Mouse (Mus musculus) kidney, embryonic 16.5 days (tissue): ENCODE data around the gene Kank4. TPM values are rescaled to one million over a fixed set of nuclear protein-coding genes. Genes with fewer than 3 reads are reported as not detected.
"Not testable (repeated sequence)": the region's sequence is repeated elsewhere in the genome, so short reads cannot be mapped to it uniquely, and the experiment has no call there.

Source experiments
- ATAC-seq: fragments of 200-750 bp; cut with Nextera tagmentation; 2 replicates; pipeline ENCODE4 v1.8.0; 2017; ENCODE audit warnings: moderate TSS enrichment; ENCODE audit not compliant: low FRiP score, low TSS enrichment
- H3K27ac ChIP-seq: fragments of 300-500 bp; sonication (generic); 2 replicates; pipeline ENCODE4 v1.5.1; 2014; ENCODE audit warnings: low read length
- H3K27me3 ChIP-seq: fragments of 300-500 bp; sonication (generic); 2 replicates; pipeline ENCODE4 v1.6.1; 2014; ENCODE audit warnings: low read length, control low read depth, mixed read lengths; ENCODE audit not compliant: insufficient read depth
- H3K36me3 ChIP-seq: fragments of 300-500 bp; sonication (generic); 2 replicates; pipeline ENCODE4 v1.6.1; 2014; ENCODE audit warnings: low read length, control low read depth, mixed read lengths; ENCODE audit not compliant: insufficient read depth
- H3K4me1 ChIP-seq: fragments of 300-500 bp; sonication (generic); 2 replicates; pipeline ENCODE4 v1.6.1; 2014; ENCODE audit warnings: low read length, control low read depth, mixed read lengths; ENCODE audit not compliant: insufficient read depth
- H3K4me2 ChIP-seq: fragments of 300-500 bp; sonication (generic); replicated peaks from 2 replicates; pipeline ENCODE4 v1.6.1; 2014; ENCODE audit warnings: low read depth, low read length
- H3K4me3 ChIP-seq: fragments of 300-500 bp; sonication (generic); 2 replicates; pipeline ENCODE4 v1.5.1; 2014; ENCODE audit warnings: mild to moderate bottlenecking, low read length
- H3K9ac ChIP-seq: fragments of 300-500 bp; sonication (generic); replicated peaks from 2 replicates; pipeline ENCODE4 v1.6.1; 2014; ENCODE audit warnings: low read length
- H3K9me3 ChIP-seq: fragments of 300-500 bp; sonication (generic); 2 replicates; pipeline ENCODE4 v1.6.1; 2016; ENCODE audit warnings: low read length, control low read depth
- WGBS: fragments of 180-500 bp; shearing (Covaris S2); extraction: QIAGEN DNeasy Blood & Tissue Kit; methylation state at CpG from one replicate; pipeline ENCODE4 v1.1.7; 2014; 5-methylcytosine and 5-hydroxymethylcytosine counted together
- polyA plus RNA-seq: library from polyadenylated mRNA; unstranded; fragments of >200 nt; fragmentation: Nextera tagmentation; extraction: Ambion mirVana; gene quantifications from 2 replicates; pipeline ENCODE4 v1.2.1, GENCODE M21; 2015

Gene Kank4
- 2.4 and 2.6 TPM in 2 replicates for polyA plus RNA-seq

GRCm38 (mm10) chr4:98817184-98817911 is at the start of gene Kank4:
Gene Kank4, minus strand, starts transcription at chr4:98817537.
- Histone ChIP-seq H3K27me3 (no peaks in the 10 kb centered on the region), H3K9ac (peak within 1 kb of the TSS; percentile 82), H3K4me2 (peak within 1 kb of the TSS; percentile 96), H3K36me3 (no peaks in the 10 kb centered on the region), H3K9me3 (no peaks in the 10 kb centered on the region), H3K4me1 (peaks cover 7% of the 10 kb centered on the region; the same call in 1 of the 2 replicates), H3K4me3 (peak within 1 kb of the TSS; percentile 80), H3K27ac (peak within 1 kb of the TSS; percentile 72)
- ATAC-seq, result peak; percentile 82
- under 1% methylated on average over 66 of the region's 72 CpGs for WGBS

- H3K9me3 ChIP-seq, result peaks cover 5% of the 10 kb centered on the region; the same call in 1 of the 2 replicates
- no peak overlapping the region for H3K9ac ChIP-seq
- no peak for ATAC-seq
- no peaks in the 10 kb centered on the region for H3K36me3 ChIP-seq
- WGBS, result 79% methylated on average over 14 of the region's 14 CpGs
- no peaks in the 10 kb centered on the region for H3K4me1 ChIP-seq
- no peak overlapping the region for H3K27ac ChIP-seq
- no peaks in the 10 kb centered on the region for H3K27me3 ChIP-seq
- no peak overlapping the region for H3K4me2 ChIP-seq
- no peak overlapping the region for H3K4me3 ChIP-seq
Measured at GRCm38 (mm10) chr4:98865386-98866237, 48.3 kb upstream of the Kank4 start.

DNA sequence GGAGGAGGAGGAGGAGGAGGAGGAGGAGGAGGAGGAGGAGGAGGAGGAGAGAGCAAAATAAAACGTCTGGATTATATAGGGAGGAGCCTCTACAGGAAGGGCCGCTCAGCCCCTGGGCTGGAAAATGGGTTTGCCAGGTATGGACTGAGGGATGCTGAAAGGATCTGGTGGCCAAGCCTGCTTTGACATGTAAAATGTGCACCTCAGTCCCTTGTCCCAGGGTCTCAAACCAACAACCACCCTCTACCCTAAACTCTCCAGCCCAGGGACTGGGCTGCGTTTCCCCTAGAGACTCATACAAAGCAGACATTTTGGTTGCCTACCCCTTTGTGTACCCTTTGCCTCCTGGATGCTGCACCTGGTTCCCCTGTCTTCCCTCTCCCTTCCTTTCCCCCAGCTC is 47.2 kb upstream of the Kank4 start:
- ATAC-seq, result no peak
- Histone ChIP-seq H3K4me3 (no peak overlapping the region), H3K4me1 (no peaks in the 10 kb centered on the region), H3K4me2 (no peak overlapping the region), H3K27me3 (no peaks in the 10 kb centered on the region), H3K9ac (no peak overlapping the region), H3K27ac (no peak overlapping the region), H3K9me3 (peaks cover 11% of the 10 kb centered on the region), H3K36me3 (peaks cover 4% of the 10 kb centered on the region; the same call in 1 of the 2 replicates)
- 65% methylated on average over 3 of the region's 3 CpGs for WGBS

DNA sequence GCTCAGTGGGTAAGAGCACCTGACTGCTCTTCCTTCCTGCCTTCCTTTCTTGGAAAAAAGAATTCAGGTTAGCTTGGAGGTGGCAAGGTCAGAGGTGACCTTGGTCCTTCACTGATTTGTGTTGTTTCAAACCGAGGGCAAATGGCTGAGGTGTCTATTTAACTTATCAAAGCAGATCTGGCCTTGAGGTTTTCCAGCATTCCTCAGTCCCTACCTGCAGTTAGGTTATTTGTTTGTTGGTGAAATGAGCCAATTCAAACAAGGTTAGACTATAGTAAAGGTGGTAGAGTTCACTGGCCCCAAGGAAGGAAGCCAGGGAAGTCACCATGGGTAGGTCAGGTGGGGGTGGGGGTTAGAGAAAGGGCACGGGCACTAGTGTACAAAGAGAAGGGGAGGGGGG is 46.8 kb upstream of the Kank4 start:
- peaks cover 11% of the 10 kb centered on the region for H3K9me3 ChIP-seq
- no peak overlapping the region for H3K9ac ChIP-seq
- H3K4me1 ChIP-seq, result no peaks in the 10 kb centered on the region
- no peak overlapping the region for H3K27ac ChIP-seq
- no peak overlapping the region for H3K4me2 ChIP-seq
- no peak for ATAC-seq
- 32% methylated on average over 1 of the region's 2 CpGs for WGBS
- H3K4me3 ChIP-seq, result no peak overlapping the region
- peaks cover 4% of the 10 kb centered on the region; the same call in 1 of the 2 replicates for H3K36me3 ChIP-seq
- no peaks in the 10 kb centered on the region for H3K27me3 ChIP-seq

DNA sequence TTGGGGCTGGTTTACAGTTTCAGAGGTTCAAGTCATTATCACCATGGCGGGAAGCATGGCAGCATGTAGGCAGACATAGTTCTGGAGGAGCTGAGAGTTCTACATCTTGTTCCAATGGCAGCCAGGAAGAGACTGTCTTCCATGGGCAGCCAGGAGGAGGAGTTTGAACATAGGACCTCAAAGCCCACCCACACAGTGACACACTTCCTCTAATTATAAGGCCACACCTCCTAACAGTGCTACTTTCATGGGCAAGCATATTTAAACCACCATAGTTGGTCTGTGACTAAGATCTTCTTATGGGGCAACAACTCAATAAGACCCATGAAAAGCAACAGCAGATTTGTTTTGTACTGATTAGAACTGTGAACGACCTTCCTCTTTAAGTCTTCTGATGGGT is 46.1 kb upstream of the Kank4 start:
- 88% methylated on average over 2 of the region's 2 CpGs for WGBS
- H3K9ac ChIP-seq, result no peak overlapping the region
- no peak for ATAC-seq

GRCm38 (mm10) chr4:98858151-98858855 is 41.0 kb upstream of the Kank4 start:
- Histone ChIP-seq H3K9ac (no peak overlapping the region), H3K27me3 (no peaks in the 10 kb centered on the region), H3K27ac (peak overlapping the region; percentile 40; the same call in 1 of the 2 replicates), H3K4me1 (0 out of 2 replicates have a peak, but pooled peaks cover 3% of the 10 kb centered on the region), H3K4me3 (no peak overlapping the region), H3K4me2 (no peak overlapping the region), H3K36me3 (peaks cover 4% of the 10 kb centered on the region; the same call in 1 of the 2 replicates), H3K9me3 (peaks cover 6% of the 10 kb centered on the region)
- no peak for ATAC-seq
- 57% methylated on average over 4 of the region's 4 CpGs for WGBS

More for the DNA sequence above, 46.1 kb upstream of the Kank4 start:
- Histone ChIP-seq H3K27me3 (no peaks in the 10 kb centered on the region), H3K4me3 (no peak overlapping the region), H3K27ac (no peak overlapping the region), H3K36me3 (peaks cover 4% of the 10 kb centered on the region; the same call in 1 of the 2 replicates), H3K4me2 (no peak overlapping the region), H3K9me3 (peaks cover 11% of the 10 kb centered on the region), H3K4me1 (no peaks in the 10 kb centered on the region)

- H3K36me3 ChIP-seq, result peaks cover 4% of the 10 kb centered on the region; the same call in 1 of the 2 replicates
- H3K4me1 ChIP-seq, result 0 out of 2 replicates have a peak, but pooled peaks cover 3% of the 10 kb centered on the region
- H3K4me2 ChIP-seq, result no peak overlapping the region
- no peak overlapping the region for H3K9ac ChIP-seq
- H3K4me3 ChIP-seq, result no peak overlapping the region
- WGBS, result 64% methylated on average over 11 of the region's 11 CpGs
- H3K9me3 ChIP-seq, result peaks cover 6% of the 10 kb centered on the region
- H3K27ac ChIP-seq, result peak overlapping the region; percentile 47; the same call in 1 of the 2 replicates
- ATAC-seq, result 0 out of 2 replicates have a peak, but pooled peaks have one; percentile 56
- no peaks in the 10 kb centered on the region for H3K27me3 ChIP-seq
Measured at GRCm38 (mm10) chr4:98857037-98857648, 39.8 kb upstream of the Kank4 start.

DNA sequence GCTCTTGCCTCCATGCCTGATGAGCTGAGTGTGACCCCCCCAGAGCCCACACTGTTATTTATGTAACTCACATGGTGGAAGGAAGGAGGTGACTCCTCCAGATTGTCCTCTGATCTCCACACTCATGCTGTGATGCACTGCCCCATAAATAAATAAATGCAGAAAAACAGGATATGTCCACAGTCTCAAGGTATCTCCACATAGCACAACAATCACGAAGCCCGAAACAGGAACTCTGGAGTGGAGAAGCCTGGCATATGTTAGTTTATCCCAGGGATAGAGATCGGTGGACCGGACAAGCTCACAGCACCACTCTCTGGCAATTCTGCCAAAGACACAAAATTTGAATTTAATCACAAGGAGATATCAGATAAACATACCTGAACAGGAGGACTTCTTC is 36.6 kb upstream of the Kank4 start:
- Histone ChIP-seq H3K27me3 (no peaks in the 10 kb centered on the region), H3K36me3 (no peaks in the 10 kb centered on the region), H3K9me3 (no peaks in the 10 kb centered on the region), H3K4me1 (0 out of 2 replicates have a peak, but pooled peaks cover 3% of the 10 kb centered on the region), H3K27ac (no peak overlapping the region), H3K4me2 (no peak overlapping the region), H3K4me3 (no peak overlapping the region), H3K9ac (no peak overlapping the region)
- WGBS, result 58% methylated on average over 4 of the region's 4 CpGs
- ATAC-seq, result peak; percentile 33; the same call in 1 of the 2 replicates

- H3K27me3 ChIP-seq, H3K9ac ChIP-seq, H3K4me3 ChIP-seq, H3K27ac ChIP-seq, ATAC-seq, H3K36me3 ChIP-seq, H3K9me3 ChIP-seq, H3K4me2 ChIP-seq, H3K4me1 ChIP-seq: not testable (repeated sequence)
- 65% methylated on average over 1 of the region's 1 CpGs for WGBS
Measured at GRCm38 (mm10) chr4:98850485-98850884, 33.1 kb upstream of the Kank4 start.
